Comparison of ENCODE assay signal across 10 mouse cellular contexts in the genomic region with DNA sequence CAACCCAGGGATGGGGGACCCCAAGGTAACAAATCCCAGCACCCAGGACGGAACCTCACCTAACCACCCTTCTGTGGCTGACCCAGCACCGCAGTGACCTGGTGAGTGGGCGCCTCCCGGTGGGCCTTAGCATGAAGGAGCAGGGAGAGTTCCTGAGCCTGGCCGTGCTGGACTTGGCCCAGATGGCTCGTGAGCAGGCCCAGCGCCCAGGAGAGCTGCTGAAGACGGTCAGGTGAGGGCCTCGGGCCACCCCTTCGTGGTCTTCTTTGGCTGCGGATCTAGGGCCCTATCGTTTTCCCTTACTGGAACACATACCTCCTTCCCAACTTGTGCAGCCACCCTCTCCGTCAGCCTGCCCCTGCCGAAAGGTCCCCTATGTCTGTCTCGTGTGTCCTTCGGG. TPM values are rescaled to one million over a fixed set of nuclear protein-coding genes. Genes with fewer than 3 reads are reported as not detected.
A peak's percentile ranks its signal among the peaks of the same experiment; 100 is the strongest.
DNase-seq lines count a peak whose midpoint lies in the region; ATAC-seq and TF ChIP-seq lines count a peak whose summit lies in the region.
"Had no signal": no experiment of that assay in that cellular context is flagged by ENCODE, and none has a peak within 500 bp of the region (broad histone marks: within the 10 kb centered on the region; RNA-seq: fewer than 3 reads in every experiment).

No protein-coding gene starts in this region.

- TF ChIP-seq CTCF in gastrocnemius, adult 2 months (IDR thresholded peaks at IDR 0.05): no peak
- TF ChIP-seq CTCF in ES-Bruce4 (IDR thresholded peaks at IDR 0.05; ENCODE audit: low read depth, low read length): peak; percentile 28

- no peak for TF ChIP-seq EP300 in ES-Bruce4 (IDR thresholded peaks at IDR 0.05; ENCODE audit: insufficient read depth, low read depth, low read length)

- no peak for TF ChIP-seq POLR2A in ES-Bruce4 (IDR thresholded peaks at IDR 0.05; ENCODE audit: insufficient read depth, low read length)

- ATAC-seq in heart, embryonic 16.5 days (replicated peaks; ENCODE audit: extremely low read depth, insufficient read depth, low FRiP score): no peak
- ATAC-seq in liver, embryonic 15.5 days (ENCODE audit: insufficient read depth): no peak
- ATAC-seq in granulocyte monocyte progenitor cell, adult 5-6 weeks (replicated peaks; ENCODE audit: poor library complexity, severe bottlenecking): no peak

- peak overlapping the region; percentile 70 for H3K4me2 ChIP-seq in heart, embryonic 16.5 days (ENCODE audit: low read depth, low read length)
- H3K4me2 ChIP-seq in liver, embryonic 15.5 days: peak overlapping the region; percentile 40

- intact Hi-C loops in gastrocnemius, adult 2 months (cut with DNase I): no loop called here
- intact Hi-C loops in left cerebral cortex, postnatal 10 days (cut with DNase I): no loop called here

- DNase-seq in gastrocnemius, adult 2 months: no peak
- DNase-seq in gastrocnemius, postnatal 4 days (ENCODE audit: low spot score in 2 of 2): no peak
- no peak for DNase-seq in left cerebral cortex, postnatal 10 days (ENCODE audit: extremely low spot score in 1 of 2, low spot score in 2 of 2)
- no peak for DNase-seq in adrenal gland, postnatal 14 days

- H3K27ac ChIP-seq in gastrocnemius, adult 2 months: no peak overlapping the region
- no peak overlapping the region for H3K27ac ChIP-seq in ES-Bruce4 (ENCODE audit: insufficient read depth, low read length)
- H3K27ac ChIP-seq in heart, embryonic 16.5 days (ENCODE audit: low read length): no peak overlapping the region
- no peak overlapping the region for H3K27ac ChIP-seq in liver, embryonic 15.5 days (replicated peaks)
- H3K27ac ChIP-seq: left cerebral cortex, adult 2 months had no signal

- no peaks in the 10 kb centered on the region for H3K36me3 ChIP-seq in ES-Bruce4 (ENCODE audit: control insufficient read depth, insufficient read depth, low read length, poor library complexity, severe bottlenecking)
- H3K36me3 ChIP-seq in heart, embryonic 16.5 days (ENCODE audit: control insufficient read depth, insufficient read depth): no peaks in the 10 kb centered on the region
- H3K36me3 ChIP-seq in liver, embryonic 15.5 days (replicated peaks): peaks cover 7% of the 10 kb centered on the region; the same call in 1 of the 2 replicates

- no peaks in the 10 kb centered on the region for H3K27me3 ChIP-seq in ES-Bruce4 (ENCODE audit: control insufficient read depth, insufficient read depth, low read length, poor library complexity, severe bottlenecking)
- peaks cover 41% of the 10 kb centered on the region for H3K27me3 ChIP-seq in heart, embryonic 16.5 days (ENCODE audit: control insufficient read depth, insufficient read depth, low read length)
- peaks cover 42% of the 10 kb centered on the region for H3K27me3 ChIP-seq in liver, embryonic 15.5 days

- peak overlapping the region; percentile 56 for H3K4me3 ChIP-seq in gastrocnemius, adult 2 months
- peak overlapping the region; percentile 55 for H3K4me3 ChIP-seq in ES-Bruce4 (ENCODE audit: low read depth, low read length)
- peak overlapping the region; percentile 53 for H3K4me3 ChIP-seq in heart, embryonic 16.5 days (ENCODE audit: low read length)
- H3K4me3 ChIP-seq in liver, embryonic 15.5 days (replicated peaks): no peak overlapping the region

- peak overlapping the region; percentile 71 for H3K9ac ChIP-seq in ES-Bruce4 (ENCODE audit: low read depth, poor library complexity, severe bottlenecking)
- peak overlapping the region; percentile 66 for H3K9ac ChIP-seq in heart, embryonic 16.5 days (ENCODE audit: low read length)
- H3K9ac ChIP-seq in liver, embryonic 15.5 days: no peak overlapping the region

- H3K9me3 ChIP-seq in ES-Bruce4 (replicated peaks; ENCODE audit: control insufficient read depth, insufficient read depth, low read length, poor library complexity, severe bottlenecking): no peaks in the 10 kb centered on the region
- H3K9me3 ChIP-seq in heart, embryonic 16.5 days (replicated peaks; ENCODE audit: control insufficient read depth, low read length): no peaks in the 10 kb centered on the region
- H3K9me3 ChIP-seq in liver, embryonic 15.5 days (replicated peaks): no peaks in the 10 kb centered on the region

- peaks cover 7% of the 10 kb centered on the region for H3K4me1 ChIP-seq in ES-Bruce4 (ENCODE audit: control insufficient read depth, insufficient read depth, low read length)
- peaks cover 14% of the 10 kb centered on the region for H3K4me1 ChIP-seq in heart, embryonic 16.5 days (ENCODE audit: control insufficient read depth, insufficient read depth, low read length)
- peaks cover 26% of the 10 kb centered on the region for H3K4me1 ChIP-seq in liver, embryonic 15.5 days (replicated peaks)

- 28% methylated on average over 16 of the region's 16 CpGs for WGBS in heart, embryonic 16.5 days
- 70% methylated on average over 16 of the region's 16 CpGs for WGBS in liver, embryonic 15.5 days (ENCODE audit: insufficient replicate concordance)

RNA-seq across cellular contexts. Expression of a gene that starts 3.0 kb away (rescaled TPM):
- 1 to 10 TPM; 2.1 to 2.5 TPM for total RNA-seq in gastrocnemius, adult 2 months (2021)
- total RNA-seq in gastrocnemius, postnatal 4 days (2021): 1 to 10 TPM; 5.0 to 6.5 TPM
- polyA plus RNA-seq in ES-Bruce4 (2011; ENCODE audit: insufficient read depth, insufficient read length, low read depth, missing spikeins): 8.0 and 9.7 TPM in 2 replicates
- 9.9 and 11.3 TPM in 2 replicates for polyA plus RNA-seq in heart, embryonic 16.5 days (2015; fragmentation: Nextera tagmentation; extraction: Ambion mirVana)
- polyA plus RNA-seq in liver, embryonic 15.5 days (2015; fragmentation: Nextera tagmentation; extraction: Ambion mirVana): 6.4 and 6.9 TPM in 2 replicates
- total RNA-seq in granulocyte monocyte progenitor cell, adult 5-6 weeks (2014; fragmentation: Nextera tagmentation): 10.9 and 17.5 TPM in 2 replicates
- total RNA-seq in granulocyte monocyte progenitor cell, adult 5-6 weeks (2017): 7.2 and 8.1 TPM in 2 replicates
- total RNA-seq in left cerebral cortex, postnatal 10 days (2021): 1 to 10 TPM; 6.1 to 6.6 TPM
- total RNA-seq in adrenal gland, postnatal 14 days (2021): 17.4 and 21.4 TPM in 2 replicates

RNA-seq across cellular contexts. Expression of a gene that starts 7.6 kb away (rescaled TPM):
- not detected for total RNA-seq in gastrocnemius, adult 2 months (2021)
- total RNA-seq in gastrocnemius, postnatal 4 days (2021): under 1 TPM; 0.22 to 0.47 TPM
- 3.8 and 6.3 TPM in 2 replicates for polyA plus RNA-seq in ES-Bruce4 (2011; ENCODE audit: insufficient read depth, insufficient read length, low read depth, missing spikeins)
- polyA plus RNA-seq in heart, embryonic 16.5 days (2015; fragmentation: Nextera tagmentation; extraction: Ambion mirVana): 0.47 and 0.72 TPM in 2 replicates
- 0.16 and 0.20 TPM in 2 replicates for polyA plus RNA-seq in liver, embryonic 15.5 days (2015; fragmentation: Nextera tagmentation; extraction: Ambion mirVana)
- total RNA-seq in granulocyte monocyte progenitor cell, adult 5-6 weeks (2014; fragmentation: Nextera tagmentation): 0.60 TPM in 1 of 2 replicates, not detected in the other
- 0.04 and 1.8 TPM in 2 replicates for total RNA-seq in granulocyte monocyte progenitor cell, adult 5-6 weeks (2017)
- total RNA-seq in left cerebral cortex, postnatal 10 days (2021): 100 to 1,000 TPM; 279 to 290 TPM
- total RNA-seq in adrenal gland, postnatal 14 days (2021): 7.2 and 7.7 TPM in 2 replicates

RNA-seq across cellular contexts. Expression of a gene that starts 9.9 kb away (rescaled TPM):
- total RNA-seq in gastrocnemius, adult 2 months (2021): 1 to 10 TPM in 1 of 2 experiments, not detected in 1; 1.4 TPM
- 1 to 10 TPM; 2.6 to 3.4 TPM for total RNA-seq in gastrocnemius, postnatal 4 days (2021)
- polyA plus RNA-seq in ES-Bruce4 (2011; ENCODE audit: insufficient read depth, insufficient read length, low read depth, missing spikeins): 1.3 and 3.7 TPM in 2 replicates
- 2.1 and 3.4 TPM in 2 replicates for polyA plus RNA-seq in heart, embryonic 16.5 days (2015; fragmentation: Nextera tagmentation; extraction: Ambion mirVana)
- 2.2 and 3.0 TPM in 2 replicates for polyA plus RNA-seq in liver, embryonic 15.5 days (2015; fragmentation: Nextera tagmentation; extraction: Ambion mirVana)
- 14.1 and 16.3 TPM in 2 replicates for total RNA-seq in granulocyte monocyte progenitor cell, adult 5-6 weeks (2014; fragmentation: Nextera tagmentation)
- total RNA-seq in granulocyte monocyte progenitor cell, adult 5-6 weeks (2017): 1.2 and 4.4 TPM in 2 replicates
- 1 to 10 TPM; 1.2 to 2.0 TPM for total RNA-seq in left cerebral cortex, postnatal 10 days (2021)
- total RNA-seq in adrenal gland, postnatal 14 days (2021): 8.0 and 9.8 TPM in 2 replicates

RNA-seq across cellular contexts. Expression of a gene that starts 22.5 kb away (rescaled TPM):
- 1 to 10 TPM; 2.1 to 2.9 TPM for total RNA-seq in gastrocnemius, adult 2 months (2021)
- 1 to 10 TPM; 4.1 to 4.5 TPM for total RNA-seq in gastrocnemius, postnatal 4 days (2021)
- polyA plus RNA-seq in ES-Bruce4 (2011; ENCODE audit: insufficient read depth, insufficient read length, low read depth, missing spikeins): 1.8 and 2.0 TPM in 2 replicates
- polyA plus RNA-seq in heart, embryonic 16.5 days (2015; fragmentation: Nextera tagmentation; extraction: Ambion mirVana): 4.0 and 4.3 TPM in 2 replicates
- 4.1 and 5.2 TPM in 2 replicates for polyA plus RNA-seq in liver, embryonic 15.5 days (2015; fragmentation: Nextera tagmentation; extraction: Ambion mirVana)
- total RNA-seq in granulocyte monocyte progenitor cell, adult 5-6 weeks (2014; fragmentation: Nextera tagmentation): 1.4 TPM in 1 of 2 replicates, not detected in the other
- total RNA-seq in granulocyte monocyte progenitor cell, adult 5-6 weeks (2017): 0.39 TPM in 1 of 2 replicates, not detected in the other
- under 1 TPM; 0.26 to 0.41 TPM for total RNA-seq in left cerebral cortex, postnatal 10 days (2021)
- 5.4 and 7.4 TPM in 2 replicates for total RNA-seq in adrenal gland, postnatal 14 days (2021)

RNA-seq across cellular contexts. Expression of a gene that starts 46.4 kb away (rescaled TPM):
- not detected for total RNA-seq in gastrocnemius, adult 2 months (2021)
- total RNA-seq in gastrocnemius, postnatal 4 days (2021): 1 to 10 TPM in 1 of 2 experiments, under 1 TPM in 1; 0.61 to 1.5 TPM
- 8.7 and 8.8 TPM in 2 replicates for polyA plus RNA-seq in ES-Bruce4 (2011; ENCODE audit: insufficient read depth, insufficient read length, low read depth, missing spikeins)
- polyA plus RNA-seq in heart, embryonic 16.5 days (2015; fragmentation: Nextera tagmentation; extraction: Ambion mirVana): 7.6 and 20.4 TPM in 2 replicates
- 23.0 and 25.0 TPM in 2 replicates for polyA plus RNA-seq in liver, embryonic 15.5 days (2015; fragmentation: Nextera tagmentation; extraction: Ambion mirVana)
- 62.4 and 98.0 TPM in 2 replicates for total RNA-seq in granulocyte monocyte progenitor cell, adult 5-6 weeks (2014; fragmentation: Nextera tagmentation)
- total RNA-seq in granulocyte monocyte progenitor cell, adult 5-6 weeks (2017): 39.8 and 76.7 TPM in 2 replicates
- total RNA-seq in left cerebral cortex, postnatal 10 days (2021): 100 to 1,000 TPM; 139 to 143 TPM
- 5.4 and 13.9 TPM in 2 replicates for total RNA-seq in adrenal gland, postnatal 14 days (2021)
- polyA plus RNA-seq: C2C12 had no signal

Comparison
In these comparisons a context has a peak if more than half of its experiments do, and no peak if none do; other contexts are left out.
1. RNA of a gene that starts 7.6 kb away (total RNA-seq): 279 to 290 TPM in left cerebral cortex, postnatal 10 days; 7.2 to 7.7 TPM in adrenal gland, postnatal 14 days, 0.04 to 1.8 TPM in granulocyte monocyte progenitor cell, adult 5-6 weeks, 0.22 to 0.47 TPM in gastrocnemius, postnatal 4 days and not detected in gastrocnemius, adult 2 months; every median in the first group is over 10 times any median in the second.